Mouse (Mus musculus): Measurements from ENCODE around the gene Vat1l. TPM values are rescaled to one million over a fixed set of nuclear protein-coding genes. Genes with fewer than 3 reads are reported as not detected.

The Vat1l gene
- polyA plus RNA-seq, 1 experiment from 2014 or later: 0.89 TPM

GRCm38 (mm10) chr8:114306296-114306695, 100.9 kb downstream of the Vat1l start:
- no peak overlapping the region for H3K9ac ChIP-seq
- no peak for ATAC-seq (ENCODE audit: borderline replicate concordance, extremely low read depth, low FRiP score, low TSS enrichment)
- H3K27ac ChIP-seq: no peak overlapping the region
- H3K4me3 ChIP-seq: no peak overlapping the region
- H3K36me3 ChIP-seq: no peaks in the 10 kb centered on the region
- WGBS: 61% methylated on average over 5 of the region's 5 CpGs
- no peaks in the 10 kb centered on the region for H3K27me3 ChIP-seq
- no peaks in the 10 kb centered on the region for H3K4me1 ChIP-seq
- H3K9me3 ChIP-seq: no peaks in the 10 kb centered on the region
- H3K4me2 ChIP-seq: no peak overlapping the region

GRCm38 (mm10) chr8:114314669-114315325, 109.4 kb downstream of the Vat1l start:
- WGBS: 30% methylated on average over 5 of the region's 5 CpGs
- Histone ChIP-seq H3K9ac (no peak overlapping the region), H3K4me3 (no peak overlapping the region), H3K4me2 (no peak overlapping the region), H3K36me3 (no peaks in the 10 kb centered on the region), H3K4me1 (no peaks in the 10 kb centered on the region), H3K27ac (no peak overlapping the region), H3K9me3 (no peaks in the 10 kb centered on the region), H3K27me3 (no peaks in the 10 kb centered on the region)
- no peak for ATAC-seq (ENCODE audit: borderline replicate concordance, extremely low read depth, low FRiP score, low TSS enrichment)

GRCm38 (mm10) chr8:114318161-114318560, 112.7 kb downstream of the Vat1l start:
- Histone ChIP-seq H3K27me3 (no peaks in the 10 kb centered on the region), H3K36me3 (no peaks in the 10 kb centered on the region), H3K4me1 (no peaks in the 10 kb centered on the region), H3K4me3 (no peak overlapping the region), H3K4me2 (no peak overlapping the region), H3K9ac (no peak overlapping the region), H3K27ac (no peak overlapping the region), H3K9me3 (no peaks in the 10 kb centered on the region)
- 53% methylated on average over 4 of the region's 4 CpGs for WGBS
- ATAC-seq (ENCODE audit: borderline replicate concordance, extremely low read depth, low FRiP score, low TSS enrichment): no peak

- no peak overlapping the region for H3K4me2 ChIP-seq
- no peak overlapping the region for H3K4me3 ChIP-seq
- no peaks in the 10 kb centered on the region for H3K27me3 ChIP-seq
- no peak overlapping the region for H3K9ac ChIP-seq
- WGBS: 81% methylated on average over 2 of the region's 2 CpGs
- no peaks in the 10 kb centered on the region for H3K36me3 ChIP-seq
- H3K4me1 ChIP-seq: no peaks in the 10 kb centered on the region
- no peak overlapping the region for H3K27ac ChIP-seq
- ATAC-seq (ENCODE audit: borderline replicate concordance, extremely low read depth, low FRiP score, low TSS enrichment): no peak
- H3K9me3 ChIP-seq: no peaks in the 10 kb centered on the region
Observed at GRCm38 (mm10) chr8:114322096-114322495, 116.7 kb downstream of the Vat1l start.

- Histone ChIP-seq H3K4me3 (no peak overlapping the region), H3K9ac (no peak overlapping the region), H3K4me2 (no peak overlapping the region), H3K36me3 (no peaks in the 10 kb centered on the region), H3K9me3 (no peaks in the 10 kb centered on the region), H3K27me3 (no peaks in the 10 kb centered on the region), H3K4me1 (no peaks in the 10 kb centered on the region), H3K27ac (no peak overlapping the region)
- 60% methylated on average over 5 of the region's 5 CpGs for WGBS
- no peak for ATAC-seq (ENCODE audit: borderline replicate concordance, extremely low read depth, low FRiP score, low TSS enrichment)
Observed at GRCm38 (mm10) chr8:114331928-114332327, 126.5 kb downstream of the Vat1l start.

- no peak overlapping the region for H3K9ac ChIP-seq
- H3K36me3 ChIP-seq: no peaks in the 10 kb centered on the region
- no peaks in the 10 kb centered on the region for H3K9me3 ChIP-seq
- no peak overlapping the region for H3K4me2 ChIP-seq
- WGBS: 49% methylated on average over 4 of the region's 4 CpGs
- H3K27me3 ChIP-seq: no peaks in the 10 kb centered on the region
- no peak overlapping the region for H3K4me3 ChIP-seq
- no peaks in the 10 kb centered on the region for H3K4me1 ChIP-seq
- H3K27ac ChIP-seq: no peak overlapping the region
- ATAC-seq (ENCODE audit: borderline replicate concordance, extremely low read depth, low FRiP score, low TSS enrichment): no peak
Observed at GRCm38 (mm10) chr8:114332949-114333348, 127.5 kb downstream of the Vat1l start.

GRCm38 (mm10) chr8:114335721-114336120, 130.3 kb downstream of the Vat1l start:
- no peaks in the 10 kb centered on the region for H3K4me1 ChIP-seq
- no peaks in the 10 kb centered on the region for H3K36me3 ChIP-seq
- no peak for ATAC-seq (ENCODE audit: borderline replicate concordance, extremely low read depth, low FRiP score, low TSS enrichment)
- no peaks in the 10 kb centered on the region for H3K27me3 ChIP-seq
- no peak overlapping the region for H3K27ac ChIP-seq
- H3K4me3 ChIP-seq: no peak overlapping the region
- no peak overlapping the region for H3K9ac ChIP-seq
- 56% methylated on average over 8 of the region's 8 CpGs for WGBS
- H3K9me3 ChIP-seq: no peaks in the 10 kb centered on the region
- no peak overlapping the region for H3K4me2 ChIP-seq

- H3K9me3 ChIP-seq: no peaks in the 10 kb centered on the region
- H3K27ac ChIP-seq: no peak overlapping the region
- H3K9ac ChIP-seq: no peak overlapping the region
- H3K4me3 ChIP-seq: no peak overlapping the region
- no peaks in the 10 kb centered on the region for H3K4me1 ChIP-seq
- no peak overlapping the region for H3K4me2 ChIP-seq
- no peak for ATAC-seq (ENCODE audit: borderline replicate concordance, extremely low read depth, low FRiP score, low TSS enrichment)
- H3K36me3 ChIP-seq: no peaks in the 10 kb centered on the region
- no peaks in the 10 kb centered on the region for H3K27me3 ChIP-seq
- 50% methylated on average over 5 of the region's 5 CpGs for WGBS
Observed at GRCm38 (mm10) chr8:114342276-114342675, 136.9 kb downstream of the Vat1l start.

GRCm38 (mm10) chr8:114344789-114345188, 139.4 kb downstream of the Vat1l start:
- ATAC-seq (ENCODE audit: borderline replicate concordance, extremely low read depth, low FRiP score, low TSS enrichment): no peak
- WGBS: 49% methylated on average over 5 of the region's 5 CpGs
- Histone ChIP-seq H3K4me2 (no peak overlapping the region), H3K36me3 (no peaks in the 10 kb centered on the region), H3K4me3 (no peak overlapping the region), H3K4me1 (no peaks in the 10 kb centered on the region), H3K27ac (no peak overlapping the region), H3K9me3 (no peaks in the 10 kb centered on the region), H3K9ac (no peak overlapping the region), H3K27me3 (no peaks in the 10 kb centered on the region)

- Histone ChIP-seq H3K9ac (no peak overlapping the region), H3K4me2 (no peak overlapping the region), H3K4me1 (no peaks in the 10 kb centered on the region), H3K27me3 (no peaks in the 10 kb centered on the region), H3K27ac (no peak overlapping the region), H3K36me3 (no peaks in the 10 kb centered on the region), H3K9me3 (no peaks in the 10 kb centered on the region), H3K4me3 (no peak overlapping the region)
- no peak for ATAC-seq (ENCODE audit: borderline replicate concordance, extremely low read depth, low FRiP score, low TSS enrichment)
- 79% methylated on average over 1 of the region's 2 CpGs for WGBS
Observed at GRCm38 (mm10) chr8:114346045-114346444, 140.6 kb downstream of the Vat1l start.

- peak overlapping the region; percentile 31; the same call in 1 of the 2 replicates for H3K4me2 ChIP-seq
- no peaks in the 10 kb centered on the region for H3K36me3 ChIP-seq
- no peaks in the 10 kb centered on the region for H3K27me3 ChIP-seq
- H3K4me3 ChIP-seq: no peak overlapping the region
- H3K27ac ChIP-seq: no peak overlapping the region
- WGBS: 35% methylated on average over 14 of the region's 14 CpGs
- no peaks in the 10 kb centered on the region for H3K9me3 ChIP-seq
- no peak overlapping the region for H3K9ac ChIP-seq
- no peaks in the 10 kb centered on the region for H3K4me1 ChIP-seq
- no peak for ATAC-seq (ENCODE audit: borderline replicate concordance, extremely low read depth, low FRiP score, low TSS enrichment)
Observed at GRCm38 (mm10) chr8:114351643-114352427, 146.4 kb downstream of the Vat1l start.

GRCm38 (mm10) chr8:114360506-114360905, 155.1 kb downstream of the Vat1l start:
- Histone ChIP-seq H3K36me3 (no peaks in the 10 kb centered on the region), H3K9ac (no peak overlapping the region), H3K4me2 (no peak overlapping the region), H3K4me1 (no peaks in the 10 kb centered on the region), H3K27ac (no peak overlapping the region), H3K9me3 (no peaks in the 10 kb centered on the region), H3K4me3 (no peak overlapping the region), H3K27me3 (no peaks in the 10 kb centered on the region)
- 46% methylated on average over 8 of the region's 8 CpGs for WGBS
- no peak for ATAC-seq (ENCODE audit: borderline replicate concordance, extremely low read depth, low FRiP score, low TSS enrichment)
